Mouse (Mus musculus) cerebellum, adult 2 months (tissue): ENCODE measurements around the gene Nol9. TPM values are rescaled to one million over a fixed set of nuclear protein-coding genes. Genes with fewer than 3 reads are reported as not detected.

Experiments used
- DNase-seq, 2 experiments: peaks; one replicate each; pipeline ENCODE4 v3.0.0; 2021
- H3K27ac ChIP-seq: fragments of 200-500 bp; 2 replicates; pipeline ENCODE4 v1.5.1; 2012; ENCODE audit warnings: low read length, control low read depth, inconsistent platforms; ENCODE audit not compliant: insufficient read depth
- H3K27me3 ChIP-seq: fragments of 200-500 bp; 2 replicates; pipeline ENCODE4 v1.6.1; 2012; ENCODE audit warnings: inconsistent platforms, mild to moderate bottlenecking, low read length, moderate library complexity; ENCODE audit not compliant: control insufficient read depth, insufficient read depth
- H3K4me1 ChIP-seq: fragments of 200-500 bp; 2 replicates; pipeline ENCODE4 v1.6.1; 2011; ENCODE audit warnings: low read length; ENCODE audit not compliant: control insufficient read depth, insufficient read depth
- H3K4me3 ChIP-seq: fragments of 200-500 bp; replicated peaks from 2 replicates; pipeline ENCODE3; 2011; ENCODE audit warnings: mild to moderate bottlenecking, low read depth, low read length, control low read depth; ENCODE audit not compliant: insufficient read depth
- CTCF ChIP-seq: fragments of 200-500 bp; IDR thresholded peaks from 2 replicates; pipeline ENCODE4 v1.5.1; 2011; ENCODE audit warnings: low read depth, mild to moderate bottlenecking, control low read depth, low read length, moderate library complexity, borderline replicate concordance; ENCODE audit not compliant: insufficient read depth
- POLR2A ChIP-seq: fragments of 200-500 bp; IDR thresholded peaks from 2 replicates; pipeline ENCODE4 v1.6.1; 2011; ENCODE audit warnings: low read length, control low read depth, borderline replicate concordance; ENCODE audit not compliant: insufficient read depth
- WGBS: fragments of 180-500 bp; shearing (Covaris S2); methylation state at CpG from one replicate; pipeline ENCODE4 v1.1.7; 2018; 5-methylcytosine and 5-hydroxymethylcytosine counted together
- polyA plus RNA-seq: library from polyadenylated mRNA; depleted of rRNA; stranded (reverse); fragments of >200 nt; gene quantifications from 2 replicates; pipeline ENCODE4 v1.2.3, GENCODE M21; 2012

Nol9 gene
- polyA plus RNA-seq, 1 experiment, result 16.5 TPM

- Histone ChIP-seq H3K27me3 (no peaks in the 10 kb centered on the region), H3K4me3 (no peak overlapping the region), H3K27ac (no peak overlapping the region), H3K4me1 (peaks cover 3% of the 10 kb centered on the region; the same call in 1 of the 2 replicates)
- DNase-seq, result no peak
- TF ChIP-seq POLR2A, result no peak
- TF ChIP-seq CTCF, result no peak
- WGBS, result 83% methylated on average over 22 of the region's 22 CpGs
These were observed 3.0 kb downstream of the Nol9 start for GRCm38 (mm10) chr4:152041924-152042641.

- Histone ChIP-seq H3K4me3 (no peak overlapping the region), H3K4me1 (peaks cover 3% of the 10 kb centered on the region; the same call in 1 of the 2 replicates), H3K27me3 (no peaks in the 10 kb centered on the region), H3K27ac (no peak overlapping the region)
- TF ChIP-seq CTCF, result no peak
- TF ChIP-seq POLR2A, result no peak
- DNase-seq, result no peak
- 83% methylated on average over 3 of the region's 3 CpGs for WGBS
These were observed 4.0 kb downstream of the Nol9 start for GRCm38 (mm10) chr4:152043171-152043570.

- no peaks in the 10 kb centered on the region for H3K27me3 ChIP-seq
- no peak for DNase-seq
- TF ChIP-seq POLR2A, result no peak
- no peak for TF ChIP-seq CTCF
- H3K4me3 ChIP-seq, result no peak overlapping the region
- 80% methylated on average over 6 of the region's 6 CpGs for WGBS
- no peak overlapping the region for H3K27ac ChIP-seq
- peaks cover 3% of the 10 kb centered on the region; the same call in 1 of the 2 replicates for H3K4me1 ChIP-seq
These were observed 5.5 kb downstream of the Nol9 start for GRCm38 (mm10) chr4:152044609-152045008.

- Histone ChIP-seq H3K4me3 (no peak overlapping the region), H3K27ac (no peak overlapping the region), H3K4me1 (no peaks in the 10 kb centered on the region), H3K27me3 (no peaks in the 10 kb centered on the region)
- DNase-seq, result no peak
- WGBS, result 63% methylated on average over 9 of the region's 9 CpGs
- TF ChIP-seq CTCF (no peak), POLR2A (no peak)
These were observed 23.4 kb downstream of the Nol9 start for GRCm38 (mm10) chr4:152062390-152063110.

GRCm38 (mm10) chr4:152067280-152067679 is 28.2 kb downstream of the Nol9 start:
- Histone ChIP-seq H3K27me3 (no peaks in the 10 kb centered on the region), H3K4me1 (no peaks in the 10 kb centered on the region), H3K4me3 (no peak overlapping the region), H3K27ac (no peak overlapping the region)
- no peak for DNase-seq
- no peak for TF ChIP-seq POLR2A
- TF ChIP-seq CTCF, result no peak

GRCm38 (mm10) chr4:152068166-152068724 is 29.1 kb downstream of the Nol9 start:
- TF ChIP-seq POLR2A (no peak), CTCF (no peak)
- 39% methylated on average over 6 of the region's 6 CpGs for WGBS
- no peaks in the 10 kb centered on the region for H3K27me3 ChIP-seq
- H3K4me3 ChIP-seq, result no peak overlapping the region
- H3K27ac ChIP-seq, result no peak overlapping the region
- no peaks in the 10 kb centered on the region for H3K4me1 ChIP-seq
- DNase-seq, result no peak

GRCm38 (mm10) chr4:152069245-152069644 is 30.1 kb downstream of the Nol9 start:
- no peaks in the 10 kb centered on the region for H3K27me3 ChIP-seq
- no peak for DNase-seq
- H3K4me3 ChIP-seq, result no peak overlapping the region
- WGBS, result 72% methylated on average over 3 of the region's 3 CpGs
- H3K27ac ChIP-seq, result no peak overlapping the region
- H3K4me1 ChIP-seq, result no peaks in the 10 kb centered on the region
- TF ChIP-seq CTCF (no peak), POLR2A (no peak)
